Mouse (Mus musculus): ENCODE measurements around the gene Pgap1. TPM values are rescaled to one million over a fixed set of nuclear protein-coding genes. Genes with fewer than 3 reads are reported as not detected.

The Pgap1 gene
- polyA plus RNA-seq, 1 experiment from 2014 or later: 7.2 TPM

DNA sequence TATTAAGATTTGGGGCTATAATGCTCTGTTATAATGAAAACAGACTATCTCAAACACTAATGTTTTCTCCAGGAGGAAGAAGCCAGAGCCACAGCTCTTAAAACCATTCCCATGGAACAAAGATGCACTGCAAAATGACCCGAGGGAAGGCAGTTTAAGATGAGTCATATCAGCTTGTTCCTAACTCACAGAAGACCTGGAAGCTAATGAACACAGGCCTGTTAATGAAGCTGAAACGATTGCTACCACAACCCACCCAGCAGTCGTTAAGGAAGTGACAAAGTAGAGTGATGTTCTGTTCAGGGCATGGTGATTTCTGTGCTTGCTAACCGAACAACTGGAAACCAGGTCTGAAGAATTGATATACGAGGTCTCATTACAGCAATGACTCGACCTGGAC lies 26.3 kb downstream of the Pgap1 start:
- TF ChIP-seq CTCF (IDR thresholded peaks at IDR 0.05; ENCODE audit: low read depth): no peak
- Histone ChIP-seq H3K36me3 (ENCODE audit: control insufficient read depth, insufficient read depth) (peaks cover 27% of the 10 kb centered on the region), H3K9me3 (ENCODE audit: control insufficient read depth) (no peaks in the 10 kb centered on the region), H3K4me1 (replicated peaks; ENCODE audit: control insufficient read depth, insufficient read depth, low read length) (no peaks in the 10 kb centered on the region), H3K27ac (ENCODE audit: low read depth, low read length) (no peak overlapping the region), H3K27me3 (replicated peaks; ENCODE audit: control insufficient read depth, insufficient read depth, low read length) (no peaks in the 10 kb centered on the region), H3K4me2 (replicated peaks; ENCODE audit: low read depth) (no peak overlapping the region), H3K4me3 (ENCODE audit: low read depth, low read length) (no peak overlapping the region), H3K9ac (ENCODE audit: low read depth, low read length) (no peak overlapping the region)
- 70% methylated on average over 6 of the region's 6 CpGs for WGBS
- ATAC-seq: no peak

DNA sequence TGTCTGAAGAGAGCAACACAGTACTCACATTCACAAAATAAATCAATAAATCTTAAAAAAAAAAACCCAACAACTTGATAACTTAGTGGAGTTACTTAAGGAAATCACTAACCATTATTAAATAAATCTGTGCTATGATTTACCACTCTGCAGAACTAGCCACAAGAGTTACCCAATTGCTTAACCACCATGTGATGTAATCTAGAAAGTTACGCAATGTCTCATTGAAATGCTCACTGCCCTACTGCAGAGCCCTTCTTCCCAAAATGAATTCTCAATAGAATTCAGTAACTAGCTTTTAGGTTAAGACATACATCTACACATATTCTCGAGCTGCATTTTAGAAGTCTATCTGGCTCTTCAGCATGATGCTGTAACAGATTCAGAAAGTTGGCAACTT lies 33.8 kb downstream of the Pgap1 start:
- Histone ChIP-seq H3K36me3 (ENCODE audit: control insufficient read depth, insufficient read depth) (peaks cover 25% of the 10 kb centered on the region), H3K9me3 (ENCODE audit: control insufficient read depth) (no peaks in the 10 kb centered on the region), H3K9ac (ENCODE audit: low read depth, low read length) (no peak overlapping the region), H3K27ac (ENCODE audit: low read depth, low read length) (no peak overlapping the region), H3K4me3 (ENCODE audit: low read depth, low read length) (no peak overlapping the region), H3K27me3 (replicated peaks; ENCODE audit: control insufficient read depth, insufficient read depth, low read length) (no peaks in the 10 kb centered on the region), H3K4me1 (replicated peaks; ENCODE audit: control insufficient read depth, insufficient read depth, low read length) (no peaks in the 10 kb centered on the region), H3K4me2 (replicated peaks; ENCODE audit: low read depth) (no peak overlapping the region)
- WGBS: 80% methylated on average over 2 of the region's 2 CpGs
- ATAC-seq: no peak
- no peak for TF ChIP-seq CTCF (IDR thresholded peaks at IDR 0.05; ENCODE audit: low read depth)

DNA sequence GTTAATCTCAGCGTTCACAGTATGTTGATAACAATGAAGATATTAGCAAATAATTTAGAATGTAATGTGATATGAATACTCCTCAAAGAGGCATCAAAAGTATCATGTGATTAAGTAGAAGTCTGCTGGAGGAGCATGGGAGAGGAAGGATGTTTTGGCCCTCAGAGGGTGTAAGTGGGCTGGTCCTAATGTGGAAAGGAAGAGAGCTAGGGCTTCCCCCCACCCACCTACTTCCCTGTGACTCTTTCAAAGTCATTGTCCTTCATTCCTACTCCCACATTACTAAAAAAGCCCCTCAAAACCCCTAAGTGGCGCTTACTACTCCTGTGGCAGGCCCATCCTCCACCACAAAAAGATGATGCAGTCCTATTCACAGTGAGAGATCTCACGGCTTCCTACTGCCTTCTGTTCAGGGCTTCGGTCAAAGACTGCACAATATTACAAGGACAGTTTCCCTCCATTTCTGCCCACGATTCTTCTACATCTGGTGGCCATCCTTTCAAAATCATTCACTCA lies 37.4 kb downstream of the Pgap1 start:
- Histone ChIP-seq H3K9me3 (ENCODE audit: control insufficient read depth) (no peaks in the 10 kb centered on the region), H3K27ac (ENCODE audit: low read depth, low read length) (no peak overlapping the region), H3K4me1 (replicated peaks; ENCODE audit: control insufficient read depth, insufficient read depth, low read length) (no peaks in the 10 kb centered on the region), H3K4me3 (ENCODE audit: low read depth, low read length) (no peak overlapping the region), H3K36me3 (ENCODE audit: control insufficient read depth, insufficient read depth) (peaks cover 9% of the 10 kb centered on the region; the same call in 1 of the 2 replicates), H3K27me3 (replicated peaks; ENCODE audit: control insufficient read depth, insufficient read depth, low read length) (no peaks in the 10 kb centered on the region), H3K9ac (ENCODE audit: low read depth, low read length) (no peak overlapping the region), H3K4me2 (replicated peaks; ENCODE audit: low read depth) (no peak overlapping the region)
- WGBS: 92% methylated on average over 5 of the region's 5 CpGs
- ATAC-seq: no peak
- no peak for TF ChIP-seq CTCF (IDR thresholded peaks at IDR 0.05; ENCODE audit: low read depth)

DNA sequence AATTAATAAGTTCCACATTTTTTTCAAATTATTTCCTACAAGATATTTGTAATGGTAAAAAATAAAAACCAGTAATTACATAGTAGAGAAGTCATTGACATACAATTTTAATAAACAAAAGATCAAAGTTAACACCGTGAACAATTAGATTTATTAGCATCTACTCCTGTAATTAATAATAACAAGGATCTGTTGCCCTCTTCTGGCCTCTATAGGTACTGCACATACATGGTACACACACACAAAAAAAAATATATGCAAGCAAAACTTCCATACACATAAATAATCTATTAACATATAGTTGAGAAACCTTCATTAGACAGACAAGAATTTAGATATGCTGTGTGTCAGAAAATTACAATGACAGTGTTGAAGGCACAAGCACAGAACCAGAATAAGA lies 43.6 kb downstream of the Pgap1 start:
- Histone ChIP-seq H3K27me3 (replicated peaks; ENCODE audit: control insufficient read depth, insufficient read depth, low read length) (no peaks in the 10 kb centered on the region), H3K9ac (ENCODE audit: low read depth, low read length) (no peak overlapping the region), H3K4me2 (replicated peaks; ENCODE audit: low read depth) (no peak overlapping the region), H3K27ac (ENCODE audit: low read depth, low read length) (no peak overlapping the region), H3K9me3 (ENCODE audit: control insufficient read depth) (no peaks in the 10 kb centered on the region), H3K4me3 (ENCODE audit: low read depth, low read length) (no peak overlapping the region), H3K4me1 (replicated peaks; ENCODE audit: control insufficient read depth, insufficient read depth, low read length) (no peaks in the 10 kb centered on the region), H3K36me3 (ENCODE audit: control insufficient read depth, insufficient read depth) (peaks cover 6% of the 10 kb centered on the region; the same call in 1 of the 2 replicates)
- ATAC-seq: no peak
- WGBS: 91% methylated on average over 1 of the region's 1 CpGs
- peak; percentile 45 for TF ChIP-seq CTCF (IDR thresholded peaks at IDR 0.05; ENCODE audit: low read depth)

DNA sequence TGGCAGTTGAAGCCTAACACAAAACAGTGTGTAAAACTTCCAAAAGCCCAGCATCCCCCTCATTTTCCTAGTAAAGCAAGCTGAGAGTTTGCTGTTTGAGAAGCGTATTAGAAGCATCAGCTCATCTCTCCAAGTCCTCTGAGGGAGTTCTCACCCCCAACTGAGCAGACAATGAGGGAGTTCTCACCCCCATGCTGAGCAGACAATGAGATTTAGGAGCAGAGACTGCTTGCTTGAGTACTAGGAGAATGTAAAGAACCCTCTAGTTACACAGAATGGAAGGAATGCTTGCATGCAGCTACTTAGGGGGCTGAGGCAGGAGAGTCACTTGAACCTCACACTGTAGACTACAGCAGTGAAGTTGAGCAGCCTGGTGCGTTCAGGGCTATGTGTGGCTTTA lies 59.0 kb downstream of the Pgap1 start:
- H3K36me3 ChIP-seq (ENCODE audit: control insufficient read depth, insufficient read depth): peaks cover 16% of the 10 kb centered on the region; the same call in 1 of the 2 replicates
- no peaks in the 10 kb centered on the region for H3K9me3 ChIP-seq (ENCODE audit: control insufficient read depth)
- no peak overlapping the region for H3K9ac ChIP-seq (ENCODE audit: low read depth, low read length)
- no peak for TF ChIP-seq CTCF (IDR thresholded peaks at IDR 0.05; ENCODE audit: low read depth)
- no peaks in the 10 kb centered on the region for H3K27me3 ChIP-seq (replicated peaks; ENCODE audit: control insufficient read depth, insufficient read depth, low read length)
- H3K27ac ChIP-seq (ENCODE audit: low read depth, low read length): no peak overlapping the region
- H3K4me1 ChIP-seq (replicated peaks; ENCODE audit: control insufficient read depth, insufficient read depth, low read length): no peaks in the 10 kb centered on the region
- H3K4me2 ChIP-seq (replicated peaks; ENCODE audit: low read depth): no peak overlapping the region
- no peak overlapping the region for H3K4me3 ChIP-seq (ENCODE audit: low read depth, low read length)
- ATAC-seq: no peak
- WGBS: 88% methylated on average over 2 of the region's 2 CpGs

DNA sequence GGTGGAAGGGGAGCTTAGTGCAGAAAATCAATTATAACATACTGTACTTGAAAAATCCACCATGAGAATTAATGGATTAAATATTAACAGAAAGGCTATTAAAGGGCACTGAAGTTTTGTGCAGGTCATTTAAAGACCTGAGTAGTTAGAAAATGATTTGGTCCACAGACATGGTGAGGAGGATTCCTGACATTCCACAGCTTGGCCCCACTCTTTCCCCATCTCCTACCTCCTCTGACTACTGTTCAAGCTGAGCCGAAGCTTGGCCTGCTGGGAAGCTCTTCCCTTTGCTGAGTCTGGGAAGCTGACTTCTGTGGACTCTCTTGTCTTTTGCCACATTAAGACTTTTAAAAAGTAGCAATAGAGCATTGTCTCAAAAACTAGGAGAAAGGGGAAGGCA lies 61.2 kb downstream of the Pgap1 start:
- ATAC-seq: no peak
- no peaks in the 10 kb centered on the region for H3K4me1 ChIP-seq (replicated peaks; ENCODE audit: control insufficient read depth, insufficient read depth, low read length)
- no peaks in the 10 kb centered on the region for H3K9me3 ChIP-seq (ENCODE audit: control insufficient read depth)
- 52% methylated on average over 1 of the region's 1 CpGs for WGBS
- H3K36me3 ChIP-seq (ENCODE audit: control insufficient read depth, insufficient read depth): peaks cover 25% of the 10 kb centered on the region
- no peaks in the 10 kb centered on the region for H3K27me3 ChIP-seq (replicated peaks; ENCODE audit: control insufficient read depth, insufficient read depth, low read length)
- no peak overlapping the region for H3K9ac ChIP-seq (ENCODE audit: low read depth, low read length)
- no peak overlapping the region for H3K27ac ChIP-seq (ENCODE audit: low read depth, low read length)
- no peak overlapping the region for H3K4me2 ChIP-seq (replicated peaks; ENCODE audit: low read depth)
- no peak overlapping the region for H3K4me3 ChIP-seq (ENCODE audit: low read depth, low read length)
- no peak for TF ChIP-seq CTCF (IDR thresholded peaks at IDR 0.05; ENCODE audit: low read depth)

DNA sequence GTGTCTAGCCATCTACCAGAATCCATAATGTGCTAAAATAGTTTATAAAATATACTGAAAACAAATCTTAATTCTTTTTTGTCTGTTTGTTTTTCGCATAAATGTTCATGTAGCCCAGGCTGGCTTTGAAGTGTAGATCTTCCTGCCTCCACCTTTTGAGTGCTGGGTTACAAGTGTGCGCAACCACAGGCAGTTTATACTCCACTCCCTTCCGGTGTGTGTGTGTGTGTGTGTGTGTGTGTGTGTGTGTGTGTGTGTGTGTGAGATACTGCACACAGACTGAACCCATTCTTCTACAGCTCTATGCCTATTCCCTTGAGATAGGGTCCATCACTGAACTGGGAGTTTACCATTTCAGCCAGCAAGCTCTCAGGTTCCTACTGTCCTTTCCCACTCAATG lies 64.0 kb downstream of the Pgap1 start:
- WGBS: 94% methylated on average over 3 of the region's 3 CpGs
- no peak overlapping the region for H3K4me3 ChIP-seq (ENCODE audit: low read depth, low read length)
- H3K9ac ChIP-seq (ENCODE audit: low read depth, low read length): no peak overlapping the region
- H3K36me3 ChIP-seq (ENCODE audit: control insufficient read depth, insufficient read depth): peaks cover 22% of the 10 kb centered on the region
- no peak overlapping the region for H3K27ac ChIP-seq (ENCODE audit: low read depth, low read length)
- no peaks in the 10 kb centered on the region for H3K27me3 ChIP-seq (replicated peaks; ENCODE audit: control insufficient read depth, insufficient read depth, low read length)
- H3K9me3 ChIP-seq (ENCODE audit: control insufficient read depth): no peaks in the 10 kb centered on the region
- no peak for TF ChIP-seq CTCF (IDR thresholded peaks at IDR 0.05; ENCODE audit: low read depth)
- no peaks in the 10 kb centered on the region for H3K4me1 ChIP-seq (replicated peaks; ENCODE audit: control insufficient read depth, insufficient read depth, low read length)
- H3K4me2 ChIP-seq (replicated peaks; ENCODE audit: low read depth): no peak overlapping the region
- ATAC-seq: no peak

Data from intestine, postnatal 0 days (tissue).